Mouse (Mus musculus): ENCODE results near the gene Agap2. TPM values are rescaled to one million over a fixed set of nuclear protein-coding genes. Genes with fewer than 3 reads are reported as not detected.

Agap2 gene
- polyA plus RNA-seq, 1 experiment: 5.2 TPM

- Histone ChIP-seq H3K4me1 (ENCODE audit: control insufficient read depth, insufficient read depth, low read length) (no peaks in the 10 kb centered on the region), H3K4me3 (replicated peaks; ENCODE audit: extremely low read depth, low read depth, low read length) (no peak overlapping the region)
- TF ChIP-seq POLR2A (IDR thresholded peaks at IDR 0.05; ENCODE audit: borderline replicate concordance, extremely low read depth, low read depth, low read length) (no peak), CTCF (IDR thresholded peaks at IDR 0.05; ENCODE audit: insufficient read depth, low read length) (no peak)
- no peak for DNase-seq
- 66% methylated on average over 11 of the region's 11 CpGs for WGBS
These were observed 65.9 kb downstream of the Agap2 start for GRCm38 (mm10) chr10:127140971-127141370.

GRCm38 (mm10) chr10:127141500-127141899, 66.4 kb downstream of the Agap2 start:
- DNase-seq: no peak
- WGBS: 38% methylated on average over 8 of the region's 8 CpGs
- TF ChIP-seq POLR2A (IDR thresholded peaks at IDR 0.05; ENCODE audit: borderline replicate concordance, extremely low read depth, low read depth, low read length) (no peak), CTCF (IDR thresholded peaks at IDR 0.05; ENCODE audit: insufficient read depth, low read length) (no peak)
- no peaks in the 10 kb centered on the region for H3K4me1 ChIP-seq (ENCODE audit: control insufficient read depth, insufficient read depth, low read length)
- no peak overlapping the region for H3K4me3 ChIP-seq (replicated peaks; ENCODE audit: extremely low read depth, low read depth, low read length)

Other genes with a start within 250 kb of the Agap2 start
- 6.1 and 6.6 TPM in 2 replicates for gene Atp23, start 173.9 kb upstream of the Agap2 start, polyA plus RNA-seq (2012; rRNA removed)
- 182 and 227 TPM in 2 replicates for gene Ctdsp2, start 96.6 kb upstream of the Agap2 start, polyA plus RNA-seq (2012; rRNA removed)
- 0.12 and 0.30 TPM in 2 replicates for gene Avil, start 74.6 kb upstream of the Agap2 start, polyA plus RNA-seq (2012; rRNA removed)
- 22.4 and 25.1 TPM in 2 replicates for gene Tsfm, start 44.4 kb upstream of the Agap2 start, polyA plus RNA-seq (2012; rRNA removed)
- 8.9 and 14.5 TPM in 2 replicates for gene Mettl1, start 33.9 kb upstream of the Agap2 start, polyA plus RNA-seq (2012; rRNA removed)
- 0.17 and 0.38 TPM in 2 replicates for gene Eef1akmt3, start 33.8 kb upstream of the Agap2 start, polyA plus RNA-seq (2012; rRNA removed)
- 0.14 and 0.26 TPM in 2 replicates for gene Cyp27b1, start 27.0 kb upstream of the Agap2 start, polyA plus RNA-seq (2012; rRNA removed)
- gene March9, start 15.1 kb upstream of the Agap2 start, polyA plus RNA-seq (2012; rRNA removed): 5.4 and 6.1 TPM in 2 replicates
- gene Cdk4, start 11.8 kb upstream of the Agap2 start, polyA plus RNA-seq (2012; rRNA removed): 151 and 182 TPM in 2 replicates
- 60.8 and 99.3 TPM in 2 replicates for gene Tspan31, start 5.0 kb upstream of the Agap2 start, polyA plus RNA-seq (2012; rRNA removed)
- gene Os9, start 45.8 kb downstream of the Agap2 start, polyA plus RNA-seq (2012; rRNA removed): 89.5 and 111 TPM in 2 replicates
- gene B4galnt1, start 89.9 kb downstream of the Agap2 start, polyA plus RNA-seq (2012; rRNA removed): 70.8 and 81.2 TPM in 2 replicates
- gene Slc26a10, start 105.4 kb downstream of the Agap2 start, polyA plus RNA-seq (2012; rRNA removed): 3.5 and 7.4 TPM in 2 replicates
- gene Arhgef25, start 114.8 kb downstream of the Agap2 start, polyA plus RNA-seq (2012; rRNA removed): 29.1 and 36.7 TPM in 2 replicates
- 134 and 157 TPM in 2 replicates for gene Dtx3, start 120.4 kb downstream of the Agap2 start, polyA plus RNA-seq (2012; rRNA removed)
- gene Pip4k2c, start 136.3 kb downstream of the Agap2 start, polyA plus RNA-seq (2012; rRNA removed): 36.6 and 45.7 TPM in 2 replicates
- gene Kif5a, start 188.1 kb downstream of the Agap2 start, polyA plus RNA-seq (2012; rRNA removed): 1.3 TPM in 2 replicates
- gene Dctn2, start 191.1 kb downstream of the Agap2 start, polyA plus RNA-seq (2012; rRNA removed): 149 and 178 TPM in 2 replicates
- 52.2 and 57.6 TPM in 2 replicates for gene Mbd6, start 213.7 kb downstream of the Agap2 start, polyA plus RNA-seq (2012; rRNA removed)
- 35.4 and 36.9 TPM in 2 replicates for gene Mars, start 236.5 kb downstream of the Agap2 start, polyA plus RNA-seq (2012; rRNA removed)
- 18.2 and 19.2 TPM in 2 replicates for gene Arhgap9, start 246.7 kb downstream of the Agap2 start, polyA plus RNA-seq (2012; rRNA removed)

Measured in lung, adult 2 months (tissue).